Mouse (Mus musculus) embryonic facial prominence, embryonic 14.5 days (tissue): ENCODE results near the gene Fank1. TPM values are rescaled to one million over a fixed set of nuclear protein-coding genes. Genes with fewer than 3 reads are reported as not detected.

ENCODE experiments used
- ATAC-seq: fragments of 200-750 bp; cut with Nextera tagmentation; 2 replicates; pipeline ENCODE4 v1.8.0; 2017; ENCODE audit warnings: low read depth, moderate number of reproducible peaks, moderate TSS enrichment
- DNase-seq: peaks from one replicate; pipeline ENCODE4 v3.0.0-alpha.2; 2015; ENCODE audit warnings: low spot score
- H3K27ac ChIP-seq: fragments of 300-500 bp; sonication (generic); replicated peaks from 2 replicates; pipeline ENCODE4 v1.5.1; 2014; ENCODE audit warnings: low read depth, mild to moderate bottlenecking, low read length, moderate library complexity
- H3K27me3 ChIP-seq: fragments of 300-500 bp; sonication (generic); replicated peaks from 2 replicates; pipeline ENCODE4 v1.6.1; 2014; ENCODE audit warnings: low read length; ENCODE audit not compliant: control insufficient read depth, insufficient read depth
- H3K36me3 ChIP-seq: fragments of 300-500 bp; sonication (generic); 2 replicates; pipeline ENCODE4 v1.6.1; 2014; ENCODE audit warnings: low read length, mixed read lengths; ENCODE audit not compliant: control insufficient read depth, insufficient read depth
- H3K4me1 ChIP-seq: fragments of 300-500 bp; sonication (generic); 2 replicates; pipeline ENCODE4 v1.6.1; 2014; ENCODE audit warnings: antibody characterized with exemption, low read length; ENCODE audit not compliant: control insufficient read depth, insufficient read depth
- H3K4me2 ChIP-seq: fragments of 300-500 bp; sonication (generic); 2 replicates; pipeline ENCODE4 v1.6.1; 2014; ENCODE audit warnings: low read depth, mild to moderate bottlenecking, low read length, moderate library complexity, mixed read lengths
- H3K4me3 ChIP-seq: fragments of 300-500 bp; sonication (generic); 2 replicates; pipeline ENCODE4 v1.5.1; 2014; ENCODE audit warnings: low read depth, mild to moderate bottlenecking, low read length
- H3K9ac ChIP-seq: fragments of 300-500 bp; sonication (generic); 2 replicates; pipeline ENCODE4 v1.6.1; 2014; ENCODE audit warnings: low read depth, mild to moderate bottlenecking, low read length, moderate library complexity, mixed read lengths
- H3K9me3 ChIP-seq: fragments of 300-500 bp; sonication (generic); 2 replicates; pipeline ENCODE4 v1.6.1; 2016; ENCODE audit warnings: low read length; ENCODE audit not compliant: control insufficient read depth
- WGBS: fragments of 180-500 bp; shearing (Covaris S2); extraction: QIAGEN DNeasy Blood & Tissue Kit; methylation state at CpG from one replicate; pipeline ENCODE4 v1.1.7; 2014; 5-methylcytosine and 5-hydroxymethylcytosine counted together
- polyA plus RNA-seq: library from polyadenylated mRNA; unstranded; fragments of >200 nt; fragmentation: Nextera tagmentation; extraction: Ambion mirVana; gene quantifications from 2 replicates; pipeline ENCODE4 v1.2.1, GENCODE M21; 2014

Gene Fank1
- polyA plus RNA-seq, 1 experiment from 2014 or later, result 3.0 TPM

DNA sequence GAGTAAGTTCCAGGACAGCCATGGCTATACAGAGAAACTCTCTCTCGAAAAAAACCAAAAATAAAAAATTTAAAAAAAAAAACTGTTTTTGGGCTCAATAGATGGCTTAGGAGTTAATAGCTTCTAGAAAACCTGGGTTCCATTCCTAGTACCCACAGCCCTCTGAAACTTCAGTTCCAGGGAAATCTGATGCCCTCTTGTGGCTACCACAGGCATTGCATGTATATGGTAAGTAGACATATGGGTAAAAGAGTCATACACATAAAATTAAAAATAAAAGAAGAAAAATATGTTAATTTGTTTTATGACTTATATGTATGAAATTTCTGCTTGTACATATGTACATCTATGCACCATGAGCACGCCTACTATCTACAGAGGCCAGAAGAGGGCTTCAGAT is 47.9 kb downstream of the Fank1 start:
- WGBS, result 96% methylated on average over 2 of the region's 2 CpGs
- Histone ChIP-seq H3K36me3 (no peaks in the 10 kb centered on the region), H3K4me2 (no peak overlapping the region), H3K4me1 (no peaks in the 10 kb centered on the region), H3K9ac (no peak overlapping the region), H3K4me3 (no peak overlapping the region), H3K27ac (no peak overlapping the region), H3K9me3 (peaks cover 7% of the 10 kb centered on the region; the same call in 1 of the 2 replicates), H3K27me3 (no peaks in the 10 kb centered on the region)
- ATAC-seq, result no peak
- DNase-seq, result no peak

DNA sequence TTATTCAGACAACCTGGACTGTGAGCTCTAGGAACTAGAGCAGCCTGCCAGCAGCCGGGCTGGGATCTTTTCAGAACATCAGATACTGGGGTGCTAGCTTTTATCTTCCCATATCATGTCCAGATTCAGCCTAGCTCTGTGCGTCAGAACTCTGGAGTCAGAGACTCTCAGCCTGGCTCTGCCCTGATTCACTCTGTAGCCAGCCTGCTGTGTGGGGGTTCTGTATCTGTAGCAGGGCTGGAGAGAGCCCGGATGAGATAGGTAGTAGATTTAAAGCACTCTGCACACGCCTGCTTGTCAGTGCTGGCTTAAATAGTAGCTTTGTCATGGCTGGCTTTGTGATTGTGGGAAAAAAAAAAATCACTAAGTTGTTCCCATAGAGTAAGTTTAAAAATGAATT is 51.9 kb downstream of the Fank1 start:
- Histone ChIP-seq H3K27me3 (no peaks in the 10 kb centered on the region), H3K9me3 (peaks cover 7% of the 10 kb centered on the region; the same call in 1 of the 2 replicates), H3K9ac (no peak overlapping the region), H3K36me3 (no peaks in the 10 kb centered on the region), H3K4me3 (no peak overlapping the region), H3K4me1 (no peaks in the 10 kb centered on the region), H3K27ac (no peak overlapping the region), H3K4me2 (no peak overlapping the region)
- no peak for ATAC-seq
- no peak for DNase-seq
- 43% methylated on average over 4 of the region's 4 CpGs for WGBS

- 43% methylated on average over 7 of the region's 7 CpGs for WGBS
- DNase-seq (no peak), ATAC-seq (no peak)
- H3K4me3 ChIP-seq, result no peak overlapping the region
- H3K9me3 ChIP-seq, result no peaks in the 10 kb centered on the region
- no peak overlapping the region for H3K27ac ChIP-seq
- no peaks in the 10 kb centered on the region for H3K36me3 ChIP-seq
- H3K9ac ChIP-seq, result no peak overlapping the region
- H3K4me1 ChIP-seq, result no peaks in the 10 kb centered on the region
- no peaks in the 10 kb centered on the region for H3K27me3 ChIP-seq
- H3K4me2 ChIP-seq, result no peak overlapping the region
Measured at GRCm38 (mm10) chr7:133829579-133829978, 52.9 kb downstream of the Fank1 start.

DNA sequence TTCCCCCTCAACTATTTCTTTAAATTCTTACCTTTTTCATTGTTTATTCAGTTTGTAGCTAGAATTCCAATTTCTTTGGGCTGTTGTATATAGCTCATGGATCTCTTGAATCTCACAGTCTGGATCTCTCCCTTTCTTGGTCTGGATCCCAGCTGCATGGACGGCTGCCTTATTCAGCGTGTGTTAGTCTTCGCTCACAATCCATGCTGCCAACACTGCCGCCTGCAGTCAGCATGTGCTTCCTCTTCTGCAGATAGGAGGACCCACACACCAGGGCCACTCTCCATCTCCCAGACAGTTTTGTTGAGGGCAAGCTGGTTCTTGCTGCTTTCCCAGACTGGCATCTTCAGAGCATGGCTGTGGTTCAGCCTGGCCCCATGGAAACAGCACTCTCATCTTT is 62.9 kb downstream of the Fank1 start:
- Histone ChIP-seq H3K36me3 (no peaks in the 10 kb centered on the region), H3K9me3 (no peaks in the 10 kb centered on the region), H3K27ac (no peak overlapping the region), H3K4me3 (no peak overlapping the region), H3K27me3 (no peaks in the 10 kb centered on the region), H3K9ac (no peak overlapping the region), H3K4me2 (no peak overlapping the region), H3K4me1 (no peaks in the 10 kb centered on the region)
- DNase-seq, result no peak
- 63% methylated on average over 4 of the region's 4 CpGs for WGBS
- no peak for ATAC-seq

DNA sequence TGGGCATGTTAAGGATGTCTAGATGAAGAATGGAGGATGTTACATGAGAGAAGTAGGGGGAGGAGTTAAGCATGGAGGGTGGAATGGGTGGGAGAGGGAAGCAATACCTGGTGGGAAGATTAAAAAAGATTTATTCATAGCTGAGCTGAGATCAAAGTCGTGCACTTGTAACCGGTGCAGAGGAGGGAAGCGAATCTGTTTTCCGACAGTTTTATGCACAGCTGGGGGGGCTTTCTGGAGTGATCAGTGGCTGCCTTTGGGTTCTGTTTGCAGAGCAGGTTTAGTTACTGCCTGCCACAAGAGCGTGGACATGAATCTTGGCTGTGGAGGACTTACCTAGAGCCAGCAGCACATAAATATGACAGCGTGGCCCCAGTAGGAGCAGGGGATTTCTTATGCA is 65.4 kb downstream of the Fank1 start:
- Histone ChIP-seq H3K4me2 (no peak overlapping the region), H3K4me3 (no peak overlapping the region), H3K4me1 (no peaks in the 10 kb centered on the region), H3K9me3 (no peaks in the 10 kb centered on the region), H3K27ac (no peak overlapping the region), H3K36me3 (no peaks in the 10 kb centered on the region), H3K27me3 (no peaks in the 10 kb centered on the region), H3K9ac (no peak overlapping the region)
- DNase-seq, result no peak
- 51% methylated on average over 6 of the region's 6 CpGs for WGBS
- no peak for ATAC-seq

GRCm38 (mm10) chr7:133847175-133847574 is 70.5 kb downstream of the Fank1 start:
- no peaks in the 10 kb centered on the region for H3K36me3 ChIP-seq
- DNase-seq (peak; percentile 27), ATAC-seq (peak; percentile 60; the same call in 1 of the 2 replicates)
- H3K9ac ChIP-seq, result no peak overlapping the region
- 14% methylated on average over 1 of the region's 1 CpGs for WGBS
- no peak overlapping the region for H3K4me2 ChIP-seq
- no peaks in the 10 kb centered on the region for H3K27me3 ChIP-seq
- H3K4me3 ChIP-seq, result no peak overlapping the region
- H3K27ac ChIP-seq, result no peak overlapping the region
- no peaks in the 10 kb centered on the region for H3K9me3 ChIP-seq
- no peaks in the 10 kb centered on the region for H3K4me1 ChIP-seq

DNA sequence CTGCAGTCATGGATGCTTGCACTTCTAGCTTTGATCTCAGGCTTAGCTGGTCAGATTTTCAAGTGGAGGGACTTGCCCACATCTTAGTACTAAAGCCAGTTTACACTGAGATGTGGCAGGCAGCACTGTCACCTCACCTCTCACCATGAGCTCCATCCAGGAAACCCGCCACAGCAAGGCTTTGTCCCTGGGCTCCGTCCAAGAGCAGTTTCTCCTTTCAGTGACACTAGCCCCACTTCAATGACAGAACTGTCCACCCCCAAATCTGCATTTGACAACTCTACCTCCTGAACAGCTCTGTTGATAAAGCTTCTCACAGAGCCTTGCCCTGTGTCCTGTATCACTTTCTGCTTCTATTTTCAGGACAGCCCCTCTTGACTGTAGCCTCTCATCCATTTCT is 71.5 kb downstream of the Fank1 start:
- H3K27ac ChIP-seq, result no peak overlapping the region
- WGBS, result 76% methylated on average over 2 of the region's 2 CpGs

DNA sequence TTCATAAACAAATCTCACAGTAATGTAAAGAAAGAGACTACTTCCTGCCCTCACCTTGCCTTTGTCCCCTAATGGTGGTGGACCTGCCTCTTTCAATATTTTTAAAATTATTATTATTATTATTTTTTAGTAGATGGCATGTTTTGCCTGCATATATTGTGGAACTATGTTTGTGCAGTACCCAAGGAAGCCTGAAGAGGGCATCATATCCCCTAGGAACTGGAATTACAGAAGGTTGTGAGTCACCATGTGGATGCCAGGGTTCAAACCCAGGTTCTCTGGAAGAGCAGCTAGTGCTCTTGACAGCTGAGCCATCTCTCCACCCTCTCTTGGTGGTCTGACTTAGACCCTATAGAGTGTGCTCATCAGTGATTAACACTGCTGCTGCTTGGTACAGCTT is 74.1 kb downstream of the Fank1 start:
- no peak overlapping the region for H3K4me3 ChIP-seq
- H3K36me3 ChIP-seq, result no peaks in the 10 kb centered on the region
- ATAC-seq, result no peak
- no peaks in the 10 kb centered on the region for H3K4me1 ChIP-seq
- H3K9ac ChIP-seq, result no peak overlapping the region
- DNase-seq, result no peak
- no peak overlapping the region for H3K4me2 ChIP-seq
- H3K9me3 ChIP-seq, result no peaks in the 10 kb centered on the region
- no peaks in the 10 kb centered on the region for H3K27me3 ChIP-seq
- H3K27ac ChIP-seq, result no peak overlapping the region

More for the DNA sequence above, 71.5 kb downstream of the Fank1 start:
- ATAC-seq, result no peak
- Histone ChIP-seq H3K36me3 (no peaks in the 10 kb centered on the region), H3K27me3 (no peaks in the 10 kb centered on the region), H3K9ac (no peak overlapping the region), H3K4me3 (no peak overlapping the region), H3K4me1 (no peaks in the 10 kb centered on the region), H3K4me2 (no peak overlapping the region), H3K9me3 (no peaks in the 10 kb centered on the region)
- no peak for DNase-seq

DNA sequence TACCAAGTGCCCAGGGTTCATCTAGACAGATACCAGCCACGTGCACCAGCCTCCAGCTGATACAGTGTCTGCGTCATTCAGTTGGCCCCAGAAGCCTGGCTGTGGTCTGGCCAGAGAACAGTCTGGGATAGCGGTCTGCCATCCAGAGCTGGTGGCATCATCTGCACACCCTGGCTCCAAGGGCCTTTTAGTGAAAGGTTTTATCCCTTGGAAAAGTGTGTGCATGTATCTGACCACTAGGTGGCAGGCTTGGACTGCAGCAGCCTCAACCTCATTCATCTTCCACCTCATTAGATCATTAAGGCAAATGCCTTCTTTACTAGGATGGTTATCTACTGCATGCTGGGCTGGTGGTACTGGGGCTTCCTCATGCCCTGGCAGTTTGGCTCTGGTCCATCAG is 79.6 kb downstream of the Fank1 start:
- DNase-seq (peak; percentile 81), ATAC-seq (peak; percentile 65)
- WGBS, result 33% methylated on average over 3 of the region's 3 CpGs
- Histone ChIP-seq H3K4me3 (no peak overlapping the region), H3K4me1 (no peaks in the 10 kb centered on the region), H3K27ac (no peak overlapping the region), H3K36me3 (no peaks in the 10 kb centered on the region), H3K9me3 (no peaks in the 10 kb centered on the region), H3K4me2 (no peak overlapping the region), H3K27me3 (no peaks in the 10 kb centered on the region), H3K9ac (no peak overlapping the region)
